ENCODE assay signal across 8 mouse cellular contexts in the genomic region with DNA sequence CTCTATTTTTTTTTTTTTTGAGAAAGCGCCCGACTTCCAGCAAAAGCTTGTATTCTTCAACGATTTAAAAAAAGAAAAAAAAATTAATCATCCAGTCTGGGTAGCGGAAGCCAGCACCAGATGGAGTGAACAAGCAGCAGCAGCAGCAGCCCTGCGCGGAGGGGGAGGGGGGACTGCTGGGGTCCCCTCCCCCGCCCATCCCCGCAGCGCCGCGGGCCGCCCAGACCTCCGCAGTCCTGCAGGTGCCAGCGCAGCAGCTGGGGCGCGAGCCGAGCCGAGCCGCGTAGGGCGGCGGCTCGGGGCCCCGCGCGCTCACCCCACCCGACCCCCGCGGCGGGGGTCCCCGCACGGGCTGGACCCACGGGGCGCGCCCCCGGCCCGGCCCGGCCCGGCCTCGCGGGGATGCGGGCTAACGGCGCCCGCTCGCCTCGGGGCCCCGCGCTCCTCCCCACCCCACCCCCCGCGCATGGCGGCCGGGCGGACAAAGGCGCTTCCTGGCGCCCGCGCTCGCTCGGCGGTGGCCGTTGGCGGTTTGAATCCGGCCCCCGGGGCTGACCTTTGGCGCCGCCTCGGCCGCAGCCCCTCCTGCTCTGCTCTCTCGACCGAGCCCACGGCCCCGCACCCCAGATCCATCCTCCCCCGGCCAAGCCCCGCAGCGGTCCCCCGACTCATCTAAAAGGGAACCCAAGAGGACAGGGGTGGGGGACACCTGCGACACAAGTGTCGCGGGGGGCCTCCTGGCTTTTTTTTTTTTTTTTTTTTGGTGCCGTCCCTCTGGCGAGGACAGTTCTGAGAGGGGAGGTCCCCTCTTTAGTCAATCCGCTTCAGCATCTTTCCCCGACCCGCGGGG. TPM values are rescaled to one million over a fixed set of nuclear protein-coding genes. Genes with fewer than 3 reads are reported as not detected.
A peak's percentile ranks its signal among the peaks of the same experiment; 100 is the strongest.
DNase-seq lines count a peak whose midpoint lies in the region; ATAC-seq lines count a peak whose summit lies in the region.

No protein-coding gene starts in this region.

- no peaks in the 10 kb centered on the region for H3K27me3 ChIP-seq in limb, embryonic 13.5 days
- no peaks in the 10 kb centered on the region for H3K27me3 ChIP-seq in midbrain, embryonic 13.5 days

- H3K36me3 ChIP-seq in limb, embryonic 13.5 days, result no peaks in the 10 kb centered on the region
- peaks cover 5% of the 10 kb centered on the region; the same call in 1 of the 2 replicates for H3K36me3 ChIP-seq in midbrain, embryonic 13.5 days

- H3K9me3 ChIP-seq in limb, embryonic 13.5 days, result no peaks in the 10 kb centered on the region
- H3K9me3 ChIP-seq in midbrain, embryonic 13.5 days, result no peaks in the 10 kb centered on the region

- H3K9ac ChIP-seq in limb, embryonic 13.5 days, result peak overlapping the region; percentile 96
- H3K9ac ChIP-seq in midbrain, embryonic 13.5 days (replicated peaks), result peak overlapping the region; percentile 99

- H3K4me3 ChIP-seq in limb, embryonic 13.5 days, result peak overlapping the region; percentile 93
- peak overlapping the region; percentile 91 for H3K4me3 ChIP-seq in midbrain, embryonic 13.5 days (replicated peaks)

- peak; percentile 51 for ATAC-seq in inflammation-experienced regulatory T-cells, adult 6 months
- peak; percentile 64 for ATAC-seq in limb, embryonic 13.5 days (ENCODE audit: low FRiP score, low read depth)
- ATAC-seq in midbrain, embryonic 13.5 days, result peak; percentile 83

- peak overlapping the region; percentile 77 for H3K4me2 ChIP-seq in limb, embryonic 13.5 days (replicated peaks)
- peak overlapping the region; percentile 92 for H3K4me2 ChIP-seq in midbrain, embryonic 13.5 days (replicated peaks)

- peak; percentile 98 for DNase-seq in heart, adult 11 months
- no peak for DNase-seq in heart, adult 8-10 months (ENCODE audit: low spot score)
- peak; percentile 58 to 71 for DNase-seq in cerebellum, postnatal 36 days
- peak; percentile 22 to 49 for DNase-seq in gastrocnemius, adult 8-10 months (ENCODE audit: low spot score in 2 of 2)
- peak; percentile 67 to 75 for DNase-seq in spleen, postnatal 10 days (ENCODE audit: low spot score in 2 of 2)

- WGBS in limb, embryonic 13.5 days, result under 1% methylated on average over 37 of the region's 86 CpGs
- under 1% methylated on average over 32 of the region's 86 CpGs for WGBS in midbrain, embryonic 13.5 days

- peak overlapping the region; percentile 95 for H3K27ac ChIP-seq in limb, embryonic 13.5 days
- peak overlapping the region; percentile 99 for H3K27ac ChIP-seq in midbrain, embryonic 13.5 days

- peaks cover 38% of the 10 kb centered on the region for H3K4me1 ChIP-seq in limb, embryonic 13.5 days
- H3K4me1 ChIP-seq in midbrain, embryonic 13.5 days (replicated peaks), result peaks cover 42% of the 10 kb centered on the region

RNA-seq across cellular contexts. Expression of gene Calm2, which starts 0.6 kb away (rescaled TPM):
- total RNA-seq in heart, adult 8-10 months (2022), result 100 to 1,000 TPM; 143 to 158 (median 147) TPM
- 100 to 1,000 TPM; 155 to 194 (median 178) TPM for total RNA-seq in gastrocnemius, adult 8-10 months (2022)
- 100 to 1,000 TPM; 610 to 787 (median 639) TPM for polyA plus RNA-seq in inflammation-experienced regulatory T-cells, adult 6 months (2017; shearing (Covaris generic))
- 943 and 968 TPM in 2 replicates for polyA plus RNA-seq in limb, embryonic 13.5 days (2015; fragmentation: Nextera tagmentation; extraction: Ambion mirVana)
- 1,571 and 1,689 TPM in 2 replicates for polyA plus RNA-seq in midbrain, embryonic 13.5 days (2015; fragmentation: Nextera tagmentation; extraction: Ambion mirVana)

RNA-seq across cellular contexts. Expression of gene Stpg4, which starts 18.6 kb away (rescaled TPM):
- not detected for total RNA-seq in heart, adult 8-10 months (2022)
- total RNA-seq in gastrocnemius, adult 8-10 months (2022), result not detected
- under 1 TPM in 1 of 3 experiments, not detected in 2; 0.43 TPM for polyA plus RNA-seq in inflammation-experienced regulatory T-cells, adult 6 months (2017; shearing (Covaris generic))
- not detected in 2 replicates for polyA plus RNA-seq in limb, embryonic 13.5 days (2015; fragmentation: Nextera tagmentation; extraction: Ambion mirVana)
- polyA plus RNA-seq in midbrain, embryonic 13.5 days (2015; fragmentation: Nextera tagmentation; extraction: Ambion mirVana), result 0.37 TPM in 1 of 2 replicates, not detected in the other
